Mouse (Mus musculus) CH12.LX (cell line): ENCODE measurements around the gene Gm49337. TPM values are rescaled to one million over a fixed set of nuclear protein-coding genes. Genes with fewer than 3 reads are reported as not detected.

ENCODE experiments used
- DNase-seq: peaks from one replicate; pipeline ENCODE4 v3.0.0-alpha.2; 2013; ENCODE audit errors: extremely low read depth
- H3K27ac ChIP-seq: 2 replicates; pipeline ENCODE4 v1.5.1; 2012; ENCODE audit warnings: low read depth, mild to moderate bottlenecking, control low read depth, moderate library complexity; ENCODE audit not compliant: insufficient read depth
- H3K27me3 ChIP-seq: replicated peaks from 2 replicates; pipeline ENCODE3; 2012; ENCODE audit warnings: inconsistent platforms
- H3K36me3 ChIP-seq, 2 experiments: replicated peaks in 1 of 2; 2 replicates each; pipeline versions ENCODE3 to v1.6.1; 2012; ENCODE audit warnings: inconsistent platforms in 1 of 2, low read length in 1 of 2, mild to moderate bottlenecking in 1 of 2, mixed read lengths in 1 of 2, moderate library complexity in 1 of 2; ENCODE audit not compliant: control insufficient read depth in 1 of 2, insufficient read depth in 1 of 2
- H3K4me1 ChIP-seq, 2 experiments: 2 replicates each; pipeline ENCODE4 v1.6.1; 2012; ENCODE audit warnings: inconsistent platforms in 1 of 2, moderate library complexity in 1 of 2; ENCODE audit not compliant: insufficient read depth in 2 of 2, control insufficient read depth in 1 of 2
- H3K4me2 ChIP-seq: 2 replicates; pipeline ENCODE4 v1.6.1; 2012; ENCODE audit warnings: low read depth, mild to moderate bottlenecking, control low read depth; ENCODE audit not compliant: poor library complexity, insufficient read depth, severe bottlenecking
- H3K4me3 ChIP-seq, 3 experiments: fragments of 150-350 bp in 1 of 3; sonication (generic) in 1 of 3; replicated peaks in 1 of 3; 2 replicates each; pipeline versions ENCODE3 to v1.5.1; 2011 to 2012; ENCODE audit warnings: low read depth in 2 of 3, low read length in 2 of 3, mild to moderate bottlenecking in 2 of 3, moderate library complexity in 2 of 3, control low read depth in 1 of 3, improper control_type of control experiment in 1 of 3, inconsistent platforms in 1 of 3, mixed read lengths in 1 of 3; ENCODE audit not compliant: poor library complexity in 1 of 3
- H3K79me2 ChIP-seq: replicated peaks from 2 replicates; pipeline ENCODE4 v1.6.1; 2012; ENCODE audit warnings: mild to moderate bottlenecking, moderate library complexity; ENCODE audit not compliant: control insufficient read depth, poor library complexity, insufficient read depth, severe bottlenecking; ENCODE audit errors: extremely low read depth
- H3K9ac ChIP-seq: 2 replicates; pipeline ENCODE4 v1.6.1; 2012; ENCODE audit warnings: low read depth, mild to moderate bottlenecking, control low read depth, moderate library complexity; ENCODE audit not compliant: insufficient read depth
- H3K9me3 ChIP-seq: replicated peaks from 2 replicates; pipeline ENCODE3; 2012; ENCODE audit warnings: low read length, inconsistent platforms, mixed read lengths
- BHLHE40 ChIP-seq: IDR thresholded peaks from 2 replicates; pipeline ENCODE4 v1.6.1; 2011; ENCODE audit warnings: mild to moderate bottlenecking, low read depth, low read length, improper control_type of control experiment
- CHD1 ChIP-seq: IDR thresholded peaks from 2 replicates; pipeline ENCODE4 v1.6.1; 2012; ENCODE audit warnings: low read depth, low read length, improper control_type of control experiment, inconsistent platforms
- CHD2 ChIP-seq: IDR thresholded peaks from 2 replicates; pipeline ENCODE4 v1.6.1; 2011; ENCODE audit warnings: low read length, improper control_type of control experiment
- CTCF ChIP-seq, 2 experiments: IDR thresholded peaks in 1 of 2; conservative IDR thresholded peaks in 1 of 2; 2 replicates each; pipeline ENCODE4 v1.5.1; 2011 to 2012; ENCODE audit warnings: low read depth in 2 of 2, low read length in 2 of 2, improper control_type of control experiment in 1 of 2, inconsistent platforms in 1 of 2, mild to moderate bottlenecking in 1 of 2, moderate library complexity in 1 of 2
- ELF1 ChIP-seq: IDR thresholded peaks from 2 replicates; pipeline ENCODE4 v1.6.1; 2014; ENCODE audit warnings: low read depth, mild to moderate bottlenecking, inconsistent platforms, low read length, improper control_type of control experiment
- EP300 ChIP-seq: IDR thresholded peaks from 2 replicates; pipeline ENCODE4 v1.6.1; 2011; ENCODE audit warnings: low read length, improper control_type of control experiment
- HCFC1 ChIP-seq: IDR thresholded peaks from 2 replicates; pipeline ENCODE4 v1.6.1; 2012; ENCODE audit warnings: low read depth, mild to moderate bottlenecking, inconsistent platforms, low read length, improper control_type of control experiment
- JUN ChIP-seq: IDR thresholded peaks from 2 replicates; pipeline ENCODE4 v1.6.1; 2011; ENCODE audit warnings: low read depth, mild to moderate bottlenecking, low read length, improper control_type of control experiment, moderate library complexity; ENCODE audit not compliant: insufficient read depth
- KAT2A ChIP-seq: IDR thresholded peaks from 2 replicates; pipeline ENCODE4 v1.6.1; 2012; ENCODE audit warnings: low read length, improper control_type of control experiment, inconsistent platforms; ENCODE audit not compliant: insufficient replicate concordance
- MAFK ChIP-seq: IDR thresholded peaks from 2 replicates; pipeline ENCODE4 v1.6.1; 2011; ENCODE audit warnings: low read length, improper control_type of control experiment; ENCODE audit not compliant: insufficient replicate concordance
- MAX ChIP-seq: IDR thresholded peaks from 2 replicates; pipeline ENCODE4 v1.6.1; 2011; ENCODE audit warnings: low read length, improper control_type of control experiment
- MAZ ChIP-seq: IDR thresholded peaks from 2 replicates; pipeline ENCODE4 v1.6.1; 2012; ENCODE audit warnings: low read depth, mild to moderate bottlenecking, inconsistent platforms, low read length, improper control_type of control experiment, moderate library complexity
- MEF2A ChIP-seq: IDR thresholded peaks from 2 replicates; pipeline ENCODE4 v1.6.1; 2014; ENCODE audit warnings: low read depth, mild to moderate bottlenecking, inconsistent platforms, low read length, improper control_type of control experiment, borderline replicate concordance
- MYC ChIP-seq: IDR thresholded peaks from 2 replicates; pipeline ENCODE4 v1.6.1; 2011; ENCODE audit warnings: low read depth, mild to moderate bottlenecking, improper control_type of control experiment, low read length
- NELFE ChIP-seq: IDR thresholded peaks from 2 replicates; pipeline ENCODE4 v1.6.1; 2011; ENCODE audit warnings: low read depth, low read length, improper control_type of control experiment
- PAX5 ChIP-seq: IDR thresholded peaks from 2 replicates; pipeline ENCODE4 v1.6.1; 2012; ENCODE audit warnings: low read length, inconsistent platforms, mixed read lengths
- POLR2A ChIP-seq: IDR thresholded peaks from 2 replicates; pipeline ENCODE4 v1.6.1; 2011; ENCODE audit warnings: low read depth, mild to moderate bottlenecking, improper control_type of control experiment, low read length
- POLR2AphosphoS2 ChIP-seq: IDR thresholded peaks from 2 replicates; pipeline ENCODE4 v1.6.1; 2011; ENCODE audit warnings: low read depth, low read length, improper control_type of control experiment
- RCOR1 ChIP-seq: conservative IDR thresholded peaks from 2 replicates; pipeline ENCODE4 v1.6.1; 2012; ENCODE audit warnings: low read depth, mild to moderate bottlenecking, inconsistent platforms, low read length, improper control_type of control experiment
- SIN3A ChIP-seq: IDR thresholded peaks from 2 replicates; pipeline ENCODE4 v1.6.1; 2012; ENCODE audit warnings: low read length, improper control_type of control experiment, inconsistent platforms
- SMC3 ChIP-seq: IDR thresholded peaks from 2 replicates; pipeline ENCODE4 v1.6.1; 2011; ENCODE audit warnings: low read depth, low read length, improper control_type of control experiment
- TBP ChIP-seq: conservative IDR thresholded peaks from 2 replicates; pipeline ENCODE4 v1.6.1; 2011; ENCODE audit warnings: low read depth, low read length, improper control_type of control experiment
- UBTF ChIP-seq: IDR thresholded peaks from 2 replicates; pipeline ENCODE4 v1.6.1; 2012; ENCODE audit warnings: low read depth, mild to moderate bottlenecking, inconsistent platforms, low read length, improper control_type of control experiment, moderate library complexity
- USF1 ChIP-seq: IDR thresholded peaks from 2 replicates; pipeline ENCODE4 v1.6.1; 2014; ENCODE audit warnings: low read depth, mild to moderate bottlenecking, inconsistent platforms, low read length, improper control_type of control experiment
- ZKSCAN1 ChIP-seq: IDR thresholded peaks from 2 replicates; pipeline ENCODE4 v1.6.1; 2012; ENCODE audit warnings: low read depth, inconsistent platforms, low read length, improper control_type of control experiment, borderline replicate concordance
- ZMIZ1 ChIP-seq: IDR thresholded peaks from 2 replicates; pipeline ENCODE4 v1.6.1; 2012; ENCODE audit warnings: low read depth, mild to moderate bottlenecking, inconsistent platforms, low read length, improper control_type of control experiment
- dilution Hi-C: fragments of 300-500 bp; cut with MboI; formaldehyde crosslinking; loops from 2 replicates; pipeline ENCODE4 v1.14.3; 2020; ENCODE audit warnings: low sequenced_read_pairs; ENCODE audit not compliant: extremely low pct_unique_long_range_greater_than_20kb, extremely low pct_ligation_motif_present
- in situ Hi-C: fragments of 300-500 bp; cut with MboI; formaldehyde crosslinking; loops from 3 replicates; pipeline ENCODE4 v1.14.3; 2019; ENCODE audit warnings: low sequenced_read_pairs, low pct_ligation_motif_present, low pct_unique_long_range_greater_than_20kb, mixed read lengths
- polyA plus RNA-seq: library from polyadenylated mRNA; unstranded; fragments of >175 nt; gene quantifications from 2 replicates; pipeline ENCODE4 v1.2.1, GENCODE M21; 2012; ENCODE audit warnings: low read depth; ENCODE audit not compliant: insufficient read length
- total RNA-seq, 2 experiments: library from RNA; depleted of rRNA; stranded (reverse); fragments of 300-350 nt in 1 of 2; fragments of >200 nt in 1 of 2; gene quantifications; 2 replicates each; pipeline ENCODE4 v1.2.3; 2012 to 2014

Gene Gm49337
- total and polyA plus RNA-seq, 3 experiments = not detected

DNA sequence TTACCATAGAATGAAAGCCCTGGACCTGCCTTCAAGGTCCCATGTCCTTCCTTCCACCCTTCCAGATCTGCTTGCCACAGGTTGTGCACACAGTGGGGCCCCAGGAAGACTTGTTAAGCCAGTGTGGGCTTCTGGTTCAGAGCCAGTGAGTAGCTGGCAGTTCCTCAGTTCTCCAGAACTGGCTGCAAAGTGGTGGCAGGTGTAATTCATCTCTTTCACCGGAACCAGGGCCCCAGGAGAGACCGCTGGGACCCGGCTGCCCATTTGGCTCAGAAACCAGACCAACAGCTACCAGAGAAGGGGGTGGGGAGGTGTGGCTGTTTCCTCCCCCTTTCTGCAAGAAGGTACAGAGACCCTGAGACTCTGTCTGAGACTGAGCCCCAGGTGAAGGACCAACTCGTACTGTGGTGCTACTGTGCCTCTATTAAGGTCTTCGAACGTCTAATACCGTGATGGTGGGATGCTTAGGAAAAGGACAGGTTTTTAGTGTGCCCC is 29.8 kb upstream of the Gm49337 start:
- no peak overlapping the region for H3K9ac ChIP-seq
- no peak overlapping the region for H3K27ac ChIP-seq
- H3K36me3 ChIP-seq = no peaks in the 10 kb centered on the region
- TF ChIP-seq CTCF (conservative IDR thresholded peaks at IDR 0.05 in 1 of 2, IDR thresholded peaks at IDR 0.05 in 1 of 2; ENCODE audit: low read depth in 2 of 2, low read length in 2 of 2) (no peak), SIN3A (no peak), MAZ (no peak), UBTF (no peak), MAX (no peak), TBP (no peak), ZKSCAN1 (no peak), POLR2A (no peak), USF1 (no peak), ELF1 (no peak), MYC (no peak), NELFE (no peak), BHLHE40 (no peak), POLR2AphosphoS2 (no peak), SMC3 (no peak), RCOR1 (no peak), MAFK (no peak)
- in situ Hi-C loops = no loop called here
- dilution Hi-C loops = no loop called here
- no peaks in the 10 kb centered on the region for H3K79me2 ChIP-seq
- no peak overlapping the region for H3K4me2 ChIP-seq
- no peak for DNase-seq
- H3K4me1 ChIP-seq = peaks cover 0 to 17% of the 10 kb centered on the region in 2 experiments; a peak in 2 of 4 replicates
- H3K27me3 ChIP-seq = peaks cover 3% of the 10 kb centered on the region
- H3K4me3 ChIP-seq = no peak overlapping the region
- H3K9me3 ChIP-seq = peaks cover 5% of the 10 kb centered on the region

DNA sequence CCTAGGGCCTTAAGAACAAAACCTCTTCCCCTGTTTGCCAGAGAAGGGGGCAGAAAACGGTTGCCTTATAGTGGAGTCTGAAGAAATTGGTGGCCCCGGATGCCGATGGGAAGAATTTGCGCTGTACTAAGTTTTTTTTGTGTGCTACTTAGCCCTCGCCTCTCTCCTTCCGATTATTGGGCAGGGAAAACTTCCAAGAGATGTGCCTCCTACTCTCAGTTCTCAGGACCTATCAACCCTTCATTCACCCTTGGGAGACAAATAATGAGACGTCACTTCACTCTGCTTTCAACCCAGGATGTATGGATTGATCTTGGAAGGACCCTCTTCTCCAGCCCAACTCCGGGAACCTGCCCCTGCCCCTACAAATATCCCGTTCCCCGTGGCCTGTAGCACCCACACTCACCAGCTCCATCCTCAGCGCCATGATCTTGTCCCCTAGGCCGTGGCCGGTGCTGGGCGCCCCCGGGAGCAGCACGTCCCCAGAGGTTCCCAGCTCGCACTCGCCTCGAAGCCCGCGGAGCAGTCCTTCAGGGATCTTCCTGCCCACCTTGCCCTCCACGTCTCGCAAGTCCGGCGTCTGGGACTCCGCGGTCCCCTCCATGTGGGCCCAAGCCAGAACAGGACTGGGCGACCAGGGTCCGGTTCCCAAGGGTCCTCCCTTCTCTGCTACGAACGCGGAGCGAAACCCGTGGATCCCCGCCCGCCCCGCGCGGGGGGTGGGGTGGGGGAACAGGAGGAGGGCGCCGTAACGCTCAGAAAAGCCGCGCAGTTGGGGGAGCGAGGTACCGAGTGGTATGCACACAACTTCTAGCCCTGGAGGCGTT is 29.1 kb upstream of the Gm49337 start:
- no peak overlapping the region for H3K9ac ChIP-seq
- no peaks in the 10 kb centered on the region for H3K79me2 ChIP-seq
- no peak overlapping the region for H3K27ac ChIP-seq
- dilution Hi-C loops (no loop called here), in situ Hi-C loops (no loop called here)
- H3K4me3 ChIP-seq = no peak overlapping the region
- H3K9me3 ChIP-seq = peaks cover 5% of the 10 kb centered on the region
- DNase-seq = no peak
- no peak overlapping the region for H3K4me2 ChIP-seq
- H3K27me3 ChIP-seq = peaks cover 3% of the 10 kb centered on the region
- peaks cover 0 to 15% of the 10 kb centered on the region in 2 experiments; a peak in 2 of 4 replicates for H3K4me1 ChIP-seq
- TF ChIP-seq ZMIZ1 (no peak), USF1 (no peak), POLR2A (no peak), KAT2A (no peak), MAZ (no peak), ZKSCAN1 (no peak), EP300 (no peak), SIN3A (no peak), PAX5 (no peak), SMC3 (no peak), UBTF (no peak), TBP (no peak), HCFC1 (no peak), POLR2AphosphoS2 (no peak), CHD2 (no peak), MAX (no peak), JUN (no peak), CHD1 (no peak), NELFE (no peak), MEF2A (no peak)
- H3K36me3 ChIP-seq = no peaks in the 10 kb centered on the region
